Mouse (Mus musculus) intestine, embryonic 16.5 days (tissue): ENCODE data around the gene Efcab2. TPM values are rescaled to one million over a fixed set of nuclear protein-coding genes. Genes with fewer than 3 reads are reported as not detected.
A peak's percentile ranks its signal among the peaks of the same experiment; 100 is the strongest.

ENCODE experiments used
- ATAC-seq: fragments of 200-750 bp; cut with Nextera tagmentation; 2 replicates; pipeline ENCODE4 v1.8.0; 2017; ENCODE audit warnings: moderate TSS enrichment, moderate library complexity
- H3K27ac ChIP-seq: fragments of 300-500 bp; sonication (generic); 2 replicates; pipeline ENCODE4 v1.5.1; 2014; ENCODE audit warnings: mild to moderate bottlenecking, low read length
- H3K27me3 ChIP-seq: fragments of 300-500 bp; sonication (generic); replicated peaks from 2 replicates; pipeline ENCODE4 v1.6.1; 2014; ENCODE audit warnings: low read length, control low read depth, mixed read lengths; ENCODE audit not compliant: control insufficient read depth, insufficient read depth
- H3K36me3 ChIP-seq: fragments of 300-500 bp; sonication (generic); 2 replicates; pipeline ENCODE4 v1.6.1; 2014; ENCODE audit warnings: low read length, control low read depth; ENCODE audit not compliant: control insufficient read depth, insufficient read depth
- H3K4me1 ChIP-seq: fragments of 300-500 bp; sonication (generic); 2 replicates; pipeline ENCODE4 v1.6.1; 2014; ENCODE audit warnings: low read length, control low read depth, mixed read lengths; ENCODE audit not compliant: control insufficient read depth, insufficient read depth
- H3K4me2 ChIP-seq: fragments of 300-500 bp; sonication (generic); 2 replicates; pipeline ENCODE4 v1.6.1; 2014; ENCODE audit warnings: low read depth, low read length, control low read depth
- H3K4me3 ChIP-seq: fragments of 300-500 bp; sonication (generic); 2 replicates; pipeline ENCODE4 v1.5.1; 2014; ENCODE audit warnings: mild to moderate bottlenecking, low read length
- H3K9ac ChIP-seq: fragments of 300-500 bp; sonication (generic); 2 replicates; pipeline ENCODE4 v1.6.1; 2014; ENCODE audit warnings: low read depth, low read length
- H3K9me3 ChIP-seq: fragments of 300-500 bp; sonication (generic); 2 replicates; pipeline ENCODE4 v1.6.1; 2016; ENCODE audit warnings: low read length, control low read depth; ENCODE audit not compliant: control insufficient read depth
- WGBS: fragments of 180-500 bp; shearing (Covaris S2); extraction: QIAGEN DNeasy Blood & Tissue Kit; methylation state at CpG from one replicate; pipeline ENCODE4 v1.1.7; 2014; 5-methylcytosine and 5-hydroxymethylcytosine counted together
- polyA plus RNA-seq: library from polyadenylated mRNA; unstranded; fragments of >200 nt; fragmentation: Nextera tagmentation; extraction: Ambion mirVana; gene quantifications from 2 replicates; pipeline ENCODE4 v1.2.1, GENCODE M21; 2015

Gene Efcab2
- polyA plus RNA-seq, 1 experiment from 2014 or later: 8.8 TPM

GRCm38 (mm10) chr1:178455120-178455519 lies 49.2 kb downstream of the Efcab2 start:
- Histone ChIP-seq H3K27me3 (no peaks in the 10 kb centered on the region), H3K27ac (no peak overlapping the region), H3K4me3 (no peak overlapping the region), H3K4me1 (no peaks in the 10 kb centered on the region), H3K4me2 (no peak overlapping the region), H3K36me3 (no peaks in the 10 kb centered on the region), H3K9ac (no peak overlapping the region), H3K9me3 (no peaks in the 10 kb centered on the region)
- WGBS: 41% methylated on average over 1 of the region's 1 CpGs
- ATAC-seq: no peak

DNA sequence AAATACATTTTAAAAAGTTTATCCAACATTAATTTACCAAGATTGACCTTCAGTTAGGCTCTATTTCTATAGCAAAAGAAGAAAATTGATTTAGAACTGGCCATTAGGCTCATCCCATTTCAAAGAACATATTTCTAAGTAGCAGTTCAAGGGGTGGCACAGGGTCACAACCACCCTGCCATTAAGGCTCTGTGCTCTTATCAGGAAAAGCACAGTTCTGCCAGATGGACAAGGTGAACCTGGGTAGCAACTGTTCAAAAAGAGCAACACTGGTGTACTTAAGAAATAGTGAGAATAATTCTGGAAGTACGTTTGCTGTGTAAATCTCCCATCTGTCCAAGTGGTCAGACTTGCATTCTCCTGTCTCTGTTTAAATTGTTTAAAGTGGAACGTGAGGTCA lies 52.1 kb downstream of the Efcab2 start:
- WGBS: 53% methylated on average over 2 of the region's 2 CpGs
- Histone ChIP-seq H3K27ac (no peak overlapping the region), H3K4me1 (no peaks in the 10 kb centered on the region), H3K4me2 (no peak overlapping the region), H3K9ac (no peak overlapping the region), H3K36me3 (no peaks in the 10 kb centered on the region), H3K4me3 (no peak overlapping the region), H3K27me3 (no peaks in the 10 kb centered on the region), H3K9me3 (no peaks in the 10 kb centered on the region)
- ATAC-seq: no peak

GRCm38 (mm10) chr1:178463712-178464111 lies 57.8 kb downstream of the Efcab2 start:
- no peaks in the 10 kb centered on the region for H3K4me1 ChIP-seq
- peak; percentile 95 for ATAC-seq

GRCm38 (mm10) chr1:178464140-178464539 lies 58.3 kb downstream of the Efcab2 start:
- Histone ChIP-seq H3K27me3 (no peaks in the 10 kb centered on the region), H3K9ac (no peak overlapping the region), H3K9me3 (no peaks in the 10 kb centered on the region), H3K4me2 (no peak overlapping the region), H3K4me1 (no peaks in the 10 kb centered on the region), H3K27ac (no peak overlapping the region), H3K36me3 (no peaks in the 10 kb centered on the region), H3K4me3 (no peak overlapping the region)
- WGBS: 46% methylated on average over 4 of the region's 4 CpGs
- ATAC-seq: peak; percentile 52

More at GRCm38 (mm10) chr1:178463712-178464111, 57.8 kb downstream of the Efcab2 start:
- WGBS: 4% methylated on average over 2 of the region's 2 CpGs
- no peak overlapping the region for H3K27ac ChIP-seq
- H3K4me3 ChIP-seq: no peak overlapping the region
- H3K36me3 ChIP-seq: no peaks in the 10 kb centered on the region
- no peaks in the 10 kb centered on the region for H3K9me3 ChIP-seq
- H3K4me2 ChIP-seq: no peak overlapping the region
- H3K9ac ChIP-seq: no peak overlapping the region
- no peaks in the 10 kb centered on the region for H3K27me3 ChIP-seq

DNA sequence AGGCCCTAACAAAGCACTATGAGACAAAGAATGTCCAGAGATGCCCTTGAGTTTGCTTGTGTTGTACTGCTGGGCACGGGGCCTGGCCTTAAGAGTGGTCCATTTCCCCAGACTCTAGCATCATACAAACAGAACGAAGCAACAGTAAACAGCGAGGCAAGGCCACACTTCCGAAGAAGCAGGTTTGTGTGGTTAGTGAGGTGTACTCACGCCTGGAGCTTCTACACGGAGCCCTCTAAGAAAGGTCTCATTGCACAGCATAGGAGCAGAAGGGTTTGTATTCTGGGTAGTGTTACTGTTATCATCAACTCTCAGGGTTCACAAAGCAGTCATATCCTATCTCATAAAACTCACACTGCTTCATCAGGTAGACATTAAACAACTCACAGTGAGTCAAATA lies 61.7 kb downstream of the Efcab2 start:
- H3K4me3 ChIP-seq: no peak overlapping the region

GRCm38 (mm10) chr1:178468280-178468679 lies 62.4 kb downstream of the Efcab2 start:
- Histone ChIP-seq H3K27me3 (no peaks in the 10 kb centered on the region), H3K9ac (no peak overlapping the region), H3K27ac (no peak overlapping the region), H3K4me2 (no peak overlapping the region), H3K4me3 (no peak overlapping the region), H3K36me3 (no peaks in the 10 kb centered on the region), H3K4me1 (no peaks in the 10 kb centered on the region), H3K9me3 (no peaks in the 10 kb centered on the region)
- ATAC-seq: no peak
- 4% methylated on average over 2 of the region's 2 CpGs for WGBS

More for the DNA sequence above, 61.7 kb downstream of the Efcab2 start:
- Histone ChIP-seq H3K36me3 (no peaks in the 10 kb centered on the region), H3K9ac (no peak overlapping the region), H3K4me1 (no peaks in the 10 kb centered on the region), H3K4me2 (no peak overlapping the region), H3K27ac (no peak overlapping the region), H3K9me3 (no peaks in the 10 kb centered on the region), H3K27me3 (no peaks in the 10 kb centered on the region)
- WGBS: 71% methylated on average over 6 of the region's 6 CpGs
- ATAC-seq: no peak

- H3K9me3 ChIP-seq: no peaks in the 10 kb centered on the region
- H3K4me3 ChIP-seq: no peak overlapping the region
- H3K9ac ChIP-seq: no peak overlapping the region
- no peaks in the 10 kb centered on the region; the same call in 1 of the 2 replicates for H3K4me1 ChIP-seq
- no peaks in the 10 kb centered on the region for H3K27me3 ChIP-seq
- H3K27ac ChIP-seq: no peak overlapping the region
- no peaks in the 10 kb centered on the region for H3K36me3 ChIP-seq
- H3K4me2 ChIP-seq: no peak overlapping the region
- no peak for ATAC-seq
These were observed 78.0 kb downstream of the Efcab2 start for GRCm38 (mm10) chr1:178483854-178484253.

GRCm38 (mm10) chr1:178485138-178485867 lies 79.4 kb downstream of the Efcab2 start:
- no peak for ATAC-seq
- H3K36me3 ChIP-seq: no peaks in the 10 kb centered on the region
- H3K9ac ChIP-seq: no peak overlapping the region
- no peak overlapping the region for H3K4me2 ChIP-seq
- no peak overlapping the region for H3K4me3 ChIP-seq
- no peaks in the 10 kb centered on the region for H3K27me3 ChIP-seq
- 86% methylated on average over 5 of the region's 5 CpGs for WGBS
- H3K4me1 ChIP-seq: no peaks in the 10 kb centered on the region; the same call in 1 of the 2 replicates
- no peaks in the 10 kb centered on the region for H3K9me3 ChIP-seq
- no peak overlapping the region for H3K27ac ChIP-seq

- Histone ChIP-seq H3K4me3 (no peak overlapping the region), H3K27ac (no peak overlapping the region), H3K4me1 (no peaks in the 10 kb centered on the region; the same call in 1 of the 2 replicates), H3K9ac (no peak overlapping the region), H3K36me3 (no peaks in the 10 kb centered on the region), H3K9me3 (no peaks in the 10 kb centered on the region), H3K27me3 (no peaks in the 10 kb centered on the region), H3K4me2 (no peak overlapping the region)
- WGBS: 76% methylated on average over 5 of the region's 5 CpGs
- no peak for ATAC-seq
These were observed 80.0 kb downstream of the Efcab2 start for GRCm38 (mm10) chr1:178485868-178486220.

GRCm38 (mm10) chr1:178486828-178487227 lies 80.9 kb downstream of the Efcab2 start:
- H3K4me1 ChIP-seq: no peaks in the 10 kb centered on the region; the same call in 1 of the 2 replicates
- 28% methylated on average over 5 of the region's 5 CpGs for WGBS
- no peak overlapping the region for H3K9ac ChIP-seq
- ATAC-seq: peak; percentile 31; the same call in 1 of the 2 replicates
- H3K27ac ChIP-seq: no peak overlapping the region
- H3K36me3 ChIP-seq: no peaks in the 10 kb centered on the region
- H3K4me2 ChIP-seq: no peak overlapping the region
- no peaks in the 10 kb centered on the region for H3K9me3 ChIP-seq
- H3K27me3 ChIP-seq: no peaks in the 10 kb centered on the region
- no peak overlapping the region for H3K4me3 ChIP-seq
